Mouse (Mus musculus): ENCODE measurements around the gene Acvrl1. TPM values are rescaled to one million over a fixed set of nuclear protein-coding genes. Genes with fewer than 3 reads are reported as not detected.
A peak's percentile ranks its signal among the peaks of the same experiment; 100 is the strongest.

Acvrl1 gene
- polyA plus RNA-seq, 1 experiment from 2014 or later = 4.2 TPM

- peaks cover 43% of the 10 kb centered on the region for H3K4me1 ChIP-seq (ENCODE audit: control insufficient read depth, insufficient read depth, low read length)
- no peak overlapping the region for H3K27ac ChIP-seq (ENCODE audit: low read depth, low read length)
- no peak for ATAC-seq (ENCODE audit: low FRiP score)
- peaks cover 6% of the 10 kb centered on the region for H3K27me3 ChIP-seq (ENCODE audit: control insufficient read depth, insufficient read depth, low read length)
- H3K4me2 ChIP-seq = peak overlapping the region; percentile 90
- H3K9ac ChIP-seq (ENCODE audit: low read length) = peak overlapping the region; percentile 95; the same call in 1 of the 2 replicates
- peak; percentile 78 for DNase-seq (ENCODE audit: low spot score, missing footprints)
- H3K4me3 ChIP-seq (ENCODE audit: low read depth, low read length) = no peak overlapping the region; the same call in 1 of the 2 replicates
- 66% methylated on average over 3 of the region's 3 CpGs for WGBS
- no peaks in the 10 kb centered on the region for H3K36me3 ChIP-seq (ENCODE audit: control insufficient read depth, insufficient read depth, low read length)
- no peaks in the 10 kb centered on the region for H3K9me3 ChIP-seq (ENCODE audit: control insufficient read depth, low read length)
Measured at GRCm38 (mm10) chr15:101176284-101176680, 48.0 kb downstream of the Acvrl1 start.

- H3K9ac ChIP-seq (ENCODE audit: low read length) = no peak overlapping the region
- ATAC-seq (ENCODE audit: low FRiP score) = no peak
- no peak for DNase-seq (ENCODE audit: low spot score, missing footprints)
- H3K4me3 ChIP-seq (ENCODE audit: low read depth, low read length) = no peak overlapping the region
- no peak overlapping the region for H3K4me2 ChIP-seq
- WGBS = 84% methylated on average over 8 of the region's 8 CpGs
- H3K4me1 ChIP-seq (ENCODE audit: control insufficient read depth, insufficient read depth, low read length) = peaks cover 45% of the 10 kb centered on the region
- H3K9me3 ChIP-seq (ENCODE audit: control insufficient read depth, low read length) = no peaks in the 10 kb centered on the region
- no peak overlapping the region for H3K27ac ChIP-seq (ENCODE audit: low read depth, low read length)
- H3K36me3 ChIP-seq (ENCODE audit: control insufficient read depth, insufficient read depth, low read length) = no peaks in the 10 kb centered on the region
- H3K27me3 ChIP-seq (ENCODE audit: control insufficient read depth, insufficient read depth, low read length) = peaks cover 5% of the 10 kb centered on the region
Measured at GRCm38 (mm10) chr15:101176795-101177691, 48.7 kb downstream of the Acvrl1 start.

GRCm38 (mm10) chr15:101180363-101181105 lies 52.2 kb downstream of the Acvrl1 start:
- ATAC-seq (ENCODE audit: low FRiP score) = no peak
- DNase-seq (ENCODE audit: low spot score, missing footprints) = peak; percentile 79
- no peak overlapping the region for H3K4me2 ChIP-seq
- H3K4me1 ChIP-seq (ENCODE audit: control insufficient read depth, insufficient read depth, low read length) = peaks cover 34% of the 10 kb centered on the region
- 78% methylated on average over 15 of the region's 15 CpGs for WGBS
- H3K9me3 ChIP-seq (ENCODE audit: control insufficient read depth, low read length) = 0 out of 2 replicates have a peak, but pooled peaks cover 3% of the 10 kb centered on the region
- no peak overlapping the region for H3K9ac ChIP-seq (ENCODE audit: low read length)
- peaks cover 2% of the 10 kb centered on the region; the same call in 1 of the 2 replicates for H3K36me3 ChIP-seq (ENCODE audit: control insufficient read depth, insufficient read depth, low read length)
- no peak overlapping the region for H3K4me3 ChIP-seq (ENCODE audit: low read depth, low read length)
- no peaks in the 10 kb centered on the region for H3K27me3 ChIP-seq (ENCODE audit: control insufficient read depth, insufficient read depth, low read length)
- no peak overlapping the region for H3K27ac ChIP-seq (ENCODE audit: low read depth, low read length)

GRCm38 (mm10) chr15:101181106-101181466 lies 52.8 kb downstream of the Acvrl1 start:
- Histone ChIP-seq H3K4me2 (no peak overlapping the region), H3K27ac (ENCODE audit: low read depth, low read length) (no peak overlapping the region)
- WGBS = 15% methylated on average over 5 of the region's 5 CpGs

GRCm38 (mm10) chr15:101181500-101181899 lies 53.2 kb downstream of the Acvrl1 start:
- no peak overlapping the region for H3K4me2 ChIP-seq
- peaks cover 3% of the 10 kb centered on the region; the same call in 1 of the 2 replicates for H3K36me3 ChIP-seq (ENCODE audit: control insufficient read depth, insufficient read depth, low read length)
- H3K27me3 ChIP-seq (ENCODE audit: control insufficient read depth, insufficient read depth, low read length) = no peaks in the 10 kb centered on the region
- 0 out of 2 replicates have a peak, but pooled peaks cover 3% of the 10 kb centered on the region for H3K9me3 ChIP-seq (ENCODE audit: control insufficient read depth, low read length)
- no peak for DNase-seq (ENCODE audit: low spot score, missing footprints)
- WGBS = 20% methylated on average over 4 of the region's 4 CpGs
- H3K4me1 ChIP-seq (ENCODE audit: control insufficient read depth, insufficient read depth, low read length) = peaks cover 26% of the 10 kb centered on the region
- H3K4me3 ChIP-seq (ENCODE audit: low read depth, low read length) = no peak overlapping the region
- no peak for ATAC-seq (ENCODE audit: low FRiP score)
- H3K27ac ChIP-seq (ENCODE audit: low read depth, low read length) = no peak overlapping the region
- H3K9ac ChIP-seq (ENCODE audit: low read length) = no peak overlapping the region

More at GRCm38 (mm10) chr15:101181106-101181466, 52.8 kb downstream of the Acvrl1 start:
- Histone ChIP-seq H3K27me3 (ENCODE audit: control insufficient read depth, insufficient read depth, low read length) (no peaks in the 10 kb centered on the region), H3K9ac (ENCODE audit: low read length) (no peak overlapping the region), H3K4me3 (ENCODE audit: low read depth, low read length) (no peak overlapping the region), H3K9me3 (ENCODE audit: control insufficient read depth, low read length) (0 out of 2 replicates have a peak, but pooled peaks cover 3% of the 10 kb centered on the region), H3K4me1 (ENCODE audit: control insufficient read depth, insufficient read depth, low read length) (peaks cover 31% of the 10 kb centered on the region), H3K36me3 (ENCODE audit: control insufficient read depth, insufficient read depth, low read length) (peaks cover 3% of the 10 kb centered on the region; the same call in 1 of the 2 replicates)
- DNase-seq (ENCODE audit: low spot score, missing footprints) (peak; percentile 81), ATAC-seq (ENCODE audit: low FRiP score) (no peak)

- H3K36me3 ChIP-seq (ENCODE audit: control insufficient read depth, insufficient read depth, low read length) = peaks cover 3% of the 10 kb centered on the region; the same call in 1 of the 2 replicates
- no peak for ATAC-seq (ENCODE audit: low FRiP score)
- no peak for DNase-seq (ENCODE audit: low spot score, missing footprints)
- no peak overlapping the region for H3K4me3 ChIP-seq (ENCODE audit: low read depth, low read length)
- H3K27me3 ChIP-seq (ENCODE audit: control insufficient read depth, insufficient read depth, low read length) = no peaks in the 10 kb centered on the region
- H3K9me3 ChIP-seq (ENCODE audit: control insufficient read depth, low read length) = 0 out of 2 replicates have a peak, but pooled peaks cover 3% of the 10 kb centered on the region
- H3K27ac ChIP-seq (ENCODE audit: low read depth, low read length) = no peak overlapping the region
- 81% methylated on average over 5 of the region's 5 CpGs for WGBS
- H3K4me1 ChIP-seq (ENCODE audit: control insufficient read depth, insufficient read depth, low read length) = peaks cover 17% of the 10 kb centered on the region
- H3K9ac ChIP-seq (ENCODE audit: low read length) = no peak overlapping the region
- no peak overlapping the region for H3K4me2 ChIP-seq
Measured at GRCm38 (mm10) chr15:101182676-101183075, 54.4 kb downstream of the Acvrl1 start.

- Histone ChIP-seq H3K4me2 (no peak overlapping the region), H3K9ac (ENCODE audit: low read length) (no peak overlapping the region), H3K36me3 (ENCODE audit: control insufficient read depth, insufficient read depth, low read length) (peaks cover 3% of the 10 kb centered on the region; the same call in 1 of the 2 replicates), H3K9me3 (ENCODE audit: control insufficient read depth, low read length) (0 out of 2 replicates have a peak, but pooled peaks cover 3% of the 10 kb centered on the region), H3K27me3 (ENCODE audit: control insufficient read depth, insufficient read depth, low read length) (no peaks in the 10 kb centered on the region), H3K4me1 (ENCODE audit: control insufficient read depth, insufficient read depth, low read length) (peaks cover 13% of the 10 kb centered on the region), H3K4me3 (ENCODE audit: low read depth, low read length) (no peak overlapping the region), H3K27ac (ENCODE audit: low read depth, low read length) (no peak overlapping the region)
- WGBS = 96% methylated on average over 8 of the region's 8 CpGs
- DNase-seq (ENCODE audit: low spot score, missing footprints) = peak; percentile 82
- no peak for ATAC-seq (ENCODE audit: low FRiP score)
Measured at GRCm38 (mm10) chr15:101184300-101184699, 56.0 kb downstream of the Acvrl1 start.

- 96% methylated on average over 3 of the region's 3 CpGs for WGBS
- Histone ChIP-seq H3K9me3 (ENCODE audit: control insufficient read depth, low read length) (0 out of 2 replicates have a peak, but pooled peaks cover 3% of the 10 kb centered on the region), H3K27me3 (ENCODE audit: control insufficient read depth, insufficient read depth, low read length) (no peaks in the 10 kb centered on the region), H3K4me2 (no peak overlapping the region), H3K36me3 (ENCODE audit: control insufficient read depth, insufficient read depth, low read length) (peaks cover 3% of the 10 kb centered on the region; the same call in 1 of the 2 replicates), H3K9ac (ENCODE audit: low read length) (no peak overlapping the region), H3K4me1 (ENCODE audit: control insufficient read depth, insufficient read depth, low read length) (peaks cover 9% of the 10 kb centered on the region), H3K4me3 (ENCODE audit: low read depth, low read length) (no peak overlapping the region), H3K27ac (ENCODE audit: low read depth, low read length) (no peak overlapping the region)
- DNase-seq (ENCODE audit: low spot score, missing footprints) = no peak
- ATAC-seq (ENCODE audit: low FRiP score) = no peak
Measured at GRCm38 (mm10) chr15:101185549-101185948, 57.2 kb downstream of the Acvrl1 start.

Data from midbrain, embryonic 11.5 days (tissue).